Mouse (Mus musculus) embryonic fibroblast, embryonic 13.5 days (primary cell): ENCODE measurements around the gene Gm7879.

Experiments
- CTCF ChIP-seq: IDR thresholded peaks from 2 replicates; pipeline ENCODE4 v1.5.1; 2011; ENCODE audit warnings: mild to moderate bottlenecking, control low read depth, low read length, moderate library complexity, borderline replicate concordance; ENCODE audit not compliant: insufficient read depth
- POLR2A ChIP-seq: IDR thresholded peaks from 2 replicates; pipeline ENCODE4 v1.6.1; 2011; ENCODE audit warnings: low read depth, mild to moderate bottlenecking, control low read depth, low read length, moderate library complexity

- no peak for TF ChIP-seq CTCF
- no peak for TF ChIP-seq POLR2A
These were observed 47.0 kb downstream of the Gm7879 start for GRCm38 (mm10) chr5:43959884-43960440.
